Mouse (Mus musculus) ES-E14 (cell line): ENCODE measurements around the gene Arglu1.

Experiments used
- CHD2 ChIP-seq: IDR thresholded peaks from 2 replicates; pipeline ENCODE4 v1.6.1; 2014; ENCODE audit warnings: mild to moderate bottlenecking, low read depth, low read length, inconsistent platforms
- ZNF384 ChIP-seq: IDR thresholded peaks from 2 replicates; pipeline ENCODE4 v1.6.1; 2012; ENCODE audit warnings: low read depth, low read length, inconsistent platforms

GRCm38 (mm10) chr8:8648686-8649085, 41.6 kb downstream of the Arglu1 start:
- TF ChIP-seq CHD2 (no peak), ZNF384 (no peak)
